Mouse (Mus musculus): ENCODE data around the gene Fbh1.

- TF ChIP-seq POLR2A (IDR thresholded peaks at IDR 0.05; ENCODE audit: insufficient read depth, low read depth, low read length) (no peak), CTCF (IDR thresholded peaks at IDR 0.05; ENCODE audit: insufficient read depth, low read depth, low read length) (no peak)
Measured at GRCm38 (mm10) chr2:11765694-11766093, 11.7 kb downstream of the Fbh1 start.
